Mouse (Mus musculus) embryonic fibroblast, embryonic 13.5 days (primary cell): ENCODE data around the gene 1700057G04Rik. TPM values are rescaled to one million over a fixed set of nuclear protein-coding genes. Genes with fewer than 3 reads are reported as not detected.

ENCODE experiments used
- H3K27ac ChIP-seq: 2 replicates; pipeline ENCODE4 v1.5.1; 2012; ENCODE audit warnings: low read length, control low read depth, inconsistent platforms; ENCODE audit not compliant: insufficient read depth
- H3K4me1 ChIP-seq: 2 replicates; pipeline ENCODE4 v1.6.1; 2011; ENCODE audit warnings: low read length; ENCODE audit not compliant: control insufficient read depth, insufficient read depth
- H3K4me3 ChIP-seq: 2 replicates; pipeline ENCODE4 v1.5.1; 2011; ENCODE audit warnings: mild to moderate bottlenecking, control low read depth, low read length; ENCODE audit not compliant: insufficient read depth
- CTCF ChIP-seq: IDR thresholded peaks from 2 replicates; pipeline ENCODE4 v1.5.1; 2011; ENCODE audit warnings: mild to moderate bottlenecking, control low read depth, low read length, moderate library complexity, borderline replicate concordance; ENCODE audit not compliant: insufficient read depth
- POLR2A ChIP-seq: IDR thresholded peaks from 2 replicates; pipeline ENCODE4 v1.6.1; 2011; ENCODE audit warnings: low read depth, mild to moderate bottlenecking, control low read depth, low read length, moderate library complexity
- polyA plus RNA-seq: library from polyadenylated mRNA; stranded (reverse); fragments of >200 nt; gene quantifications from 2 replicates; pipeline ENCODE4 v1.2.4, GENCODE M21; 2011; ENCODE audit warnings: low read depth; ENCODE audit not compliant: missing spikeins, insufficient read length

1700057G04Rik gene
- polyA plus RNA-seq = not detected in 2 replicates

DNA sequence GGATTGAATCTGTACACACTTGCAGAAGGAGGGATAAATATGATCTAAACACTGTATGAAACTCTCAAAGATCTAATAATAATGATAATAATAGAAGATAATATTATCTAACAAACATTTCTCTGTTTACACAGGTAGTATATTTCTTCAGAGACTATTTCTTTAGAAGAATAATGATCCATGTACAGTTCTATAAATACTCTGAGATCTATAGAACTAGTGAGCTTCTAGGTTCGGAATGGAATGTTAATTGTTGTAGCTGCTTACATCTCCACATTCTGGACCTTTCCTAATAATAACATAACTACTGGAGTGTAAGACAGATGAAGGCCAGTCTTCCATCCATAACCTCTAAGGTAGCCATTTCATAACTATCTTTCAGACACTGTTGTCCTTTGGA lies at the start of gene 1700057G04Rik:
1700057G04Rik (plus strand) TSS at position 301 of the 400 bp plus-strand sequence.
- Histone ChIP-seq H3K4me3 (no peak within 1 kb of the TSS), H3K4me1 (no peaks in the 10 kb centered on the region; the same call in 1 of the 2 replicates), H3K27ac (no peak within 1 kb of the TSS)
- TF ChIP-seq CTCF = no peak
- TF ChIP-seq POLR2A = no peak

GRCm38 (mm10) chr9:92260481-92261159 lies 48.6 kb upstream of the 1700057G04Rik start:
- no peak for TF ChIP-seq POLR2A
- TF ChIP-seq CTCF = no peak
- Histone ChIP-seq H3K27ac (no peak overlapping the region), H3K4me3 (no peak overlapping the region), H3K4me1 (peaks cover 6% of the 10 kb centered on the region; the same call in 1 of the 2 replicates)

DNA sequence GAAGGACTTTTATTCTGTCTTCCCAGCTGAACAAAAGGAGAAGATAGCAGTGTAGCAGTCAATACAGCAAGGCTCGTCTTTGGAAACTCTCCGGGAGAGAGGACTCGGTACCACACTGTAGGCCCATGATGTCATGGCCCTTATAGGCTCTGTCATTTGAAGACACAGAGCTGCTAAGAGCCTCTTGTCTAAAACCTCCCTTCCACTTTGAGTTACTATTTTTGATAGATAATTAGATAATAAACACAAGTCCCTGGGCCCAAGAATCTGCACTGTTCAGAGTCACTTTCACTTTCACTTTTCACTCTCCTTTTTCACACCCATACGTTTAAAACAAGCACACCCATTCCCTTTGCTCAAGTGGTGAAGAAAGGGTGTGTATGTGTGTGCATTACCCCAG lies 43.5 kb upstream of the 1700057G04Rik start:
- Histone ChIP-seq H3K27ac (no peak overlapping the region), H3K4me1 (peaks cover 5% of the 10 kb centered on the region; the same call in 1 of the 2 replicates), H3K4me3 (no peak overlapping the region)
- no peak for TF ChIP-seq CTCF

DNA sequence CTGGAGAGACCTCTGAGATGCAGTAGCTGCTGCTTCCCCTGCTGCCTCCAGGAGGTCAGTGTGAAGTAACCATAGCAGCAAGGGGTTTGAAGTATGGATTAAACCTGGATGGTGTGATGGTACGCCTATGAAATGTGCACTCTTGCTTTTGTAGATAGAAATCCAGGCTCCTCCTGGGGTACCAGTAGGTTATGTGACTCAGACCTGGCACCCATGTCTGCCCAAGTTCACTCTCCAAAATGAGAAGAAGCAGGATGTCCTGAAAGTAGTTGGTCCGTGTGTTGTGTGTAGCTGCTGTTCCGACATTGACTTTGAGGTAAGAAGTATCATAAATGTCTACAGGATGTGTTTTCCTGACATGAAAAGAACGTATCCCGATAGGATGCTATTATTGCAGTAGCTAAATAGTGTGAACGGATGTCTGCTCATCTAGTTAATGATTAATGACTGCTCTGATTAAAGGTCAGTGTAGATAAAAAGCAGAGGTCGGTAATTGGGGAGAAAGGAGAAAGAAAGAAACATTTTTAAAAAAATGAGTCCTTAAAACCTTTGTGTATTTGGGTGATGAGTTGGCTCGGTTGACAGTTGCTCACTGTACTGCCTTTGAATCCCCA lies 42.5 kb upstream of the 1700057G04Rik start:
- H3K4me1 ChIP-seq = peaks cover 5% of the 10 kb centered on the region; the same call in 1 of the 2 replicates
- H3K4me3 ChIP-seq = no peak overlapping the region
- no peak for TF ChIP-seq POLR2A
- TF ChIP-seq CTCF = no peak
- no peak overlapping the region for H3K27ac ChIP-seq

DNA sequence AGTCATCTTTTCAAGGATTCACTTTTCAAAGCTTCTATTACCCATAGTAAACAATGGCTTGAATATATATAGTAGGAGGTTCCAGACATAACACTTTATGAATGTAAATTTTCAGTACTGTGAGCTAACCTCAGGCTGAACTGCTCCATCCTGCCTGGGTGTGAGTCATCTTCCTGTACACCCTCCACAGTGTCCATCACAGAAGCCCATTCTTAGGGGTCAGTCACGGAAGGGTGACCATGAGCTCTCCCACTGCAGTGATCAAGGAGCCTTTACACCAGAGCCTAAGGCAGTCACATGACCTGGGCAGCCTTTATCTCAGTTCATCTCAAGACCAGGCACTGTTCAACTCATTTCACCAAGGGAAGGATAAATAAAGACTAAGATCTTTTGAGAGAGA lies 41.4 kb upstream of the 1700057G04Rik start:
- Histone ChIP-seq H3K27ac (no peak overlapping the region), H3K4me1 (peaks cover 7% of the 10 kb centered on the region; the same call in 1 of the 2 replicates), H3K4me3 (no peak overlapping the region)
- TF ChIP-seq CTCF (no peak), POLR2A (no peak)

DNA sequence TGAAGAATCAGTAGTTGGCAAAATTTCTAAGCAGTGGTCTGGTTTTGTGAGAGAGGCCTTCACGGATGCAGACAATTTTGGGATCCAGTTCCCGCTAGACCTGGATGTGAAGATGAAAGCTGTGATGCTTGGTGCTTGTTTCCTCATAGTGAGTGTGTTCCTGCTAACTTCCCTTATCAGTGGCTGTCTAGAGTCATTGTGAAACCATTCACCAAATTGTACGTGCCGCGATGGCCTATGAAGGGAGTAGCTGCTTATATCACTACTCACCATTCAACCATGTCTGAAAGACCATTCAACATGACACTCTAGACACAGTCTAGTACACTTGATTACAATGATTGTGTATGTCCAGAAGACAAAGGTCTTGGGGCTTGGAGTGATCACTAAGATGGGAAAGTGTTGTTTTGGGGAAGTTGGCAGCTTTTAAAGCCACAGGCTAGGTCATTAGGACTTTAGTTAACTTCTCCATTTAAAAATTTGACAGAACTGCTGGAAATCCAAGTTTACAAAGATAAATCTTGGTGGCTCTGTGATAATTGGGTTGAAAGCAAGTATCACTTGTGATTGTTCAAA lies 39.3 kb upstream of the 1700057G04Rik start:
- peaks cover 20% of the 10 kb centered on the region for H3K4me1 ChIP-seq
- TF ChIP-seq CTCF (no peak), POLR2A (no peak)
- no peak overlapping the region for H3K27ac ChIP-seq
- no peak overlapping the region for H3K4me3 ChIP-seq

GRCm38 (mm10) chr9:92270927-92271326 lies 38.2 kb upstream of the 1700057G04Rik start:
- no peak overlapping the region for H3K4me3 ChIP-seq
- no peak overlapping the region for H3K27ac ChIP-seq
- TF ChIP-seq POLR2A (no peak), CTCF (no peak)

DNA sequence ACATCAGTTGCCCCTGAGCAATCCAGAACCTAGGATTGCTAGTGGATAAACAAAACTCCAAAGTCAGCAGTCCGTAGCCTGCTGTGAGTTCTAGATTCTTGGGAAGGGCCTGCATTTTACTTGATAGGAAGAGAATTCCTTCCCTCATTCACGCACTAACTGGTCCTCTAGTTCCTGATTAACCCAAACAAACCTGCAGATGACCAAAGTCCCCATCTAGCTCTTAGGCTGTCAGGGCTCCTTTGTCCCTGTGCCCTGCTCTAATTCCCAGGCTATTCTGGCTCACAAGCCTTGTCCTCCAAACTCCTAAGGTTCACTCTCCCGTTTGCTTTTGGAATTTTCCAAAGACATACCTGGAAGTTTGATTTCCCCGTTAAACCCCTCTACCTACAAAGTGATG lies 36.5 kb upstream of the 1700057G04Rik start:
- peaks cover 24% of the 10 kb centered on the region for H3K4me1 ChIP-seq
- H3K4me3 ChIP-seq = no peak overlapping the region
- peak overlapping the region; percentile 66 for H3K27ac ChIP-seq
- no peak for TF ChIP-seq CTCF
- no peak for TF ChIP-seq POLR2A

More at GRCm38 (mm10) chr9:92270927-92271326, 38.2 kb upstream of the 1700057G04Rik start:
- peaks cover 23% of the 10 kb centered on the region for H3K4me1 ChIP-seq

DNA sequence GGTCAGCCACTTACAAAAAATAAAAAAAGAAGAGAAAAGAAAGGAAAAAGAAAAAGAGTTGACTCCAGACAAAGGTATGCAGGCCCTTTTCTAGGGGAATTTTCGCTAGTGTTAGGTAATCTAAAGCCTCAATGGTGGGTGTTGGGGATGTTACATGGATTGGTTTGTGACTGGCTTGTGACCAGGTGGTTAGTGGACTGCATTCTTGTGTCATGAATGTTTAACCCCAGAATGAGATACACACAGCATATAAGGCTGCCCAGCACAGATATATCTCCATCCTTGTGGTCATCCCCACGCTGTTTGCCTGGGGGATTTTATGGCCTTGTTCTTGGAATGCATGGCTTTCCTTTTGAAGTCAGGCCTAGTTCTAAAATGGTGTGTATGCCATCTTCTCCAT lies 35.9 kb upstream of the 1700057G04Rik start:
- TF ChIP-seq CTCF (no peak), POLR2A (no peak)
- H3K4me1 ChIP-seq = peaks cover 24% of the 10 kb centered on the region
- H3K4me3 ChIP-seq = no peak overlapping the region
- H3K27ac ChIP-seq = peak overlapping the region; percentile 66; the same call in 1 of the 2 replicates
